Mouse (Mus musculus): ENCODE data around the gene Dock7. TPM values are rescaled to one million over a fixed set of nuclear protein-coding genes. Genes with fewer than 3 reads are reported as not detected.

Dock7 gene
- polyA plus RNA-seq, 1 experiment from 2014 or later, result 38.9 TPM

- Histone ChIP-seq H3K9ac (ENCODE audit: low read depth, low read length) (no peak overlapping the region), H3K4me3 (replicated peaks; ENCODE audit: low read depth, low read length) (no peak overlapping the region), H3K27me3 (ENCODE audit: insufficient read depth, low read length) (no peaks in the 10 kb centered on the region), H3K27ac (no peak overlapping the region), H3K9me3 (replicated peaks; ENCODE audit: low read length) (no peaks in the 10 kb centered on the region), H3K4me2 (ENCODE audit: low read length) (no peak overlapping the region), H3K36me3 (ENCODE audit: insufficient read depth, low read length) (no peaks in the 10 kb centered on the region), H3K4me1 (replicated peaks; ENCODE audit: insufficient read depth, low read length) (no peaks in the 10 kb centered on the region)
- DNase-seq (ENCODE audit: low spot score), result no peak
- ATAC-seq (replicated peaks; ENCODE audit: low FRiP score, low read depth), result no peak
- WGBS, result 30% methylated on average over 3 of the region's 3 CpGs
- TF ChIP-seq CTCF (IDR thresholded peaks at IDR 0.05; ENCODE audit: low read depth), result no peak
These were observed 39.7 kb upstream of the Dock7 start for GRCm38 (mm10) chr4:99160414-99160813.

- H3K36me3 ChIP-seq (ENCODE audit: insufficient read depth, low read length), result no peaks in the 10 kb centered on the region
- no peak overlapping the region for H3K27ac ChIP-seq
- H3K9ac ChIP-seq (ENCODE audit: low read depth, low read length), result no peak overlapping the region
- H3K4me2 ChIP-seq (ENCODE audit: low read length), result no peak overlapping the region
- no peak for DNase-seq (ENCODE audit: low spot score)
- no peaks in the 10 kb centered on the region for H3K4me1 ChIP-seq (replicated peaks; ENCODE audit: insufficient read depth, low read length)
- no peaks in the 10 kb centered on the region for H3K27me3 ChIP-seq (ENCODE audit: insufficient read depth, low read length)
- 81% methylated on average over 5 of the region's 5 CpGs for WGBS
- no peak for ATAC-seq (replicated peaks; ENCODE audit: low FRiP score, low read depth)
- no peaks in the 10 kb centered on the region for H3K9me3 ChIP-seq (replicated peaks; ENCODE audit: low read length)
- no peak for TF ChIP-seq CTCF (IDR thresholded peaks at IDR 0.05; ENCODE audit: low read depth)
- no peak overlapping the region for H3K4me3 ChIP-seq (replicated peaks; ENCODE audit: low read depth, low read length)
These were observed 37.8 kb upstream of the Dock7 start for GRCm38 (mm10) chr4:99158495-99158894.

GRCm38 (mm10) chr4:99156641-99157307 is 36.1 kb upstream of the Dock7 start:
- no peaks in the 10 kb centered on the region for H3K36me3 ChIP-seq (ENCODE audit: insufficient read depth, low read length)

GRCm38 (mm10) chr4:99151885-99152558 is 31.3 kb upstream of the Dock7 start:
- no peak overlapping the region for H3K4me2 ChIP-seq (ENCODE audit: low read length)
- H3K9ac ChIP-seq (ENCODE audit: low read depth, low read length), result no peak overlapping the region
- no peaks in the 10 kb centered on the region for H3K4me1 ChIP-seq (replicated peaks; ENCODE audit: insufficient read depth, low read length)
- H3K9me3 ChIP-seq (replicated peaks; ENCODE audit: low read length), result no peaks in the 10 kb centered on the region
- H3K4me3 ChIP-seq (replicated peaks; ENCODE audit: low read depth, low read length), result no peak overlapping the region
- 0 out of 2 replicates have a peak, but pooled peaks have one; percentile 46 for ATAC-seq (replicated peaks; ENCODE audit: low FRiP score, low read depth)
- no peaks in the 10 kb centered on the region for H3K36me3 ChIP-seq (ENCODE audit: insufficient read depth, low read length)
- H3K27ac ChIP-seq, result peak overlapping the region; percentile 60
- H3K27me3 ChIP-seq (ENCODE audit: insufficient read depth, low read length), result no peaks in the 10 kb centered on the region
- DNase-seq (ENCODE audit: low spot score), result peak; percentile 80
- no peak for TF ChIP-seq CTCF (IDR thresholded peaks at IDR 0.05; ENCODE audit: low read depth)
- WGBS, result 7% methylated on average over 4 of the region's 4 CpGs

More at GRCm38 (mm10) chr4:99156641-99157307, 36.1 kb upstream of the Dock7 start:
- WGBS, result 53% methylated on average over 11 of the region's 11 CpGs
- Histone ChIP-seq H3K4me1 (replicated peaks; ENCODE audit: insufficient read depth, low read length) (no peaks in the 10 kb centered on the region), H3K27me3 (ENCODE audit: insufficient read depth, low read length) (no peaks in the 10 kb centered on the region), H3K9me3 (replicated peaks; ENCODE audit: low read length) (no peaks in the 10 kb centered on the region), H3K27ac (no peak overlapping the region), H3K4me2 (ENCODE audit: low read length) (no peak overlapping the region), H3K9ac (ENCODE audit: low read depth, low read length) (no peak overlapping the region), H3K4me3 (replicated peaks; ENCODE audit: low read depth, low read length) (no peak overlapping the region)
- DNase-seq (ENCODE audit: low spot score), result no peak
- no peak for ATAC-seq (replicated peaks; ENCODE audit: low FRiP score, low read depth)
- no peak for TF ChIP-seq CTCF (IDR thresholded peaks at IDR 0.05; ENCODE audit: low read depth)

- TF ChIP-seq CTCF (IDR thresholded peaks at IDR 0.05; ENCODE audit: low read depth), result no peak
- H3K4me1 ChIP-seq (replicated peaks; ENCODE audit: insufficient read depth, low read length), result no peaks in the 10 kb centered on the region
- 82% methylated on average over 4 of the region's 4 CpGs for WGBS
- DNase-seq (ENCODE audit: low spot score) (no peak), ATAC-seq (replicated peaks; ENCODE audit: low FRiP score, low read depth) (no peak)
- no peaks in the 10 kb centered on the region for H3K9me3 ChIP-seq (replicated peaks; ENCODE audit: low read length)
- H3K27me3 ChIP-seq (ENCODE audit: insufficient read depth, low read length), result no peaks in the 10 kb centered on the region
- no peak overlapping the region for H3K4me3 ChIP-seq (replicated peaks; ENCODE audit: low read depth, low read length)
- H3K4me2 ChIP-seq (ENCODE audit: low read length), result no peak overlapping the region
- no peaks in the 10 kb centered on the region for H3K36me3 ChIP-seq (ENCODE audit: insufficient read depth, low read length)
- H3K27ac ChIP-seq, result peak overlapping the region; percentile 60
- no peak overlapping the region for H3K9ac ChIP-seq (ENCODE audit: low read depth, low read length)
These were observed 30.7 kb upstream of the Dock7 start for GRCm38 (mm10) chr4:99151434-99151833.

GRCm38 (mm10) chr4:99143323-99143722 is 22.6 kb upstream of the Dock7 start:
- Histone ChIP-seq H3K4me2 (ENCODE audit: low read length) (no peak overlapping the region), H3K27ac (no peak overlapping the region), H3K9me3 (replicated peaks; ENCODE audit: low read length) (no peaks in the 10 kb centered on the region), H3K27me3 (ENCODE audit: insufficient read depth, low read length) (no peaks in the 10 kb centered on the region), H3K36me3 (ENCODE audit: insufficient read depth, low read length) (no peaks in the 10 kb centered on the region), H3K4me3 (replicated peaks; ENCODE audit: low read depth, low read length) (no peak overlapping the region), H3K9ac (ENCODE audit: low read depth, low read length) (no peak overlapping the region), H3K4me1 (replicated peaks; ENCODE audit: insufficient read depth, low read length) (no peaks in the 10 kb centered on the region; the same call in 1 of the 2 replicates)
- no peak for TF ChIP-seq CTCF (IDR thresholded peaks at IDR 0.05; ENCODE audit: low read depth)
- WGBS, result 67% methylated on average over 7 of the region's 7 CpGs
- DNase-seq (ENCODE audit: low spot score) (no peak), ATAC-seq (replicated peaks; ENCODE audit: low FRiP score, low read depth) (no peak)
